Mouse (Mus musculus) induced T-regulatory cell, adult 2 months (primary cell): ENCODE measurements around the gene Borcs6.

Experiments used
- DNase-seq: peaks from one replicate; pipeline ENCODE4 v3.0.0-alpha.2; 2012; ENCODE audit warnings: low read depth

Borcs6 gene

GRCm38 (mm10) chr11:69070590-69071222 is 11.2 kb downstream of the Borcs6 start, which contains the start of gene Tmem107:
Gene Tmem107 (plus strand): TSS chr11:69070806.
- peak; percentile 97 for DNase-seq

- DNase-seq, result no peak
Measured at GRCm38 (mm10) chr11:69071262-69071661, 11.7 kb downstream of the Borcs6 start.

GRCm38 (mm10) chr11:69072234-69072633 is 12.7 kb downstream of the Borcs6 start:
- no peak for DNase-seq

GRCm38 (mm10) chr11:69072666-69073064 is 13.1 kb downstream of the Borcs6 start:
- DNase-seq, result no peak

GRCm38 (mm10) chr11:69073065-69073888 is 13.8 kb downstream of the Borcs6 start:
- peak; percentile 99 for DNase-seq

GRCm38 (mm10) chr11:69073951-69074775 is 14.6 kb downstream of the Borcs6 start:
- no peak for DNase-seq

- DNase-seq, result peak; percentile 39
Measured at GRCm38 (mm10) chr11:69074776-69075069, 15.2 kb downstream of the Borcs6 start.

- no peak for DNase-seq
Measured at GRCm38 (mm10) chr11:69075764-69076479, 16.4 kb downstream of the Borcs6 start.

GRCm38 (mm10) chr11:69076572-69076971 is 17.1 kb downstream of the Borcs6 start:
- no peak for DNase-seq

- DNase-seq, result no peak
Measured at GRCm38 (mm10) chr11:69077316-69077715, 17.8 kb downstream of the Borcs6 start.

- no peak for DNase-seq
Measured at GRCm38 (mm10) chr11:69078041-69078440, 18.5 kb downstream of the Borcs6 start.

- DNase-seq, result no peak
Measured at GRCm38 (mm10) chr11:69078805-69079438, 19.4 kb downstream of the Borcs6 start.

- no peak for DNase-seq
Measured at GRCm38 (mm10) chr11:69080102-69080854, 20.8 kb downstream of the Borcs6 start.

- DNase-seq, result no peak
Measured at GRCm38 (mm10) chr11:69080855-69081222, 21.3 kb downstream of the Borcs6 start.

GRCm38 (mm10) chr11:69081613-69082012 is 22.1 kb downstream of the Borcs6 start:
- DNase-seq, result no peak

GRCm38 (mm10) chr11:69085608-69086007 is 26.1 kb downstream of the Borcs6 start:
- no peak for DNase-seq

- no peak for DNase-seq
Measured at GRCm38 (mm10) chr11:69086390-69086789, 26.9 kb downstream of the Borcs6 start.

GRCm38 (mm10) chr11:69087082-69087481 is 27.6 kb downstream of the Borcs6 start:
- DNase-seq, result no peak

- DNase-seq, result peak; percentile 35
Measured at GRCm38 (mm10) chr11:69087597-69087996, 28.1 kb downstream of the Borcs6 start.

GRCm38 (mm10) chr11:69088103-69088855 is 28.8 kb downstream of the Borcs6 start, which contains the start of gene Vamp2:
Gene Vamp2 (plus strand): TSS chr11:69088490.
- DNase-seq, result peak; percentile 94
